Mouse (Mus musculus) olfactory bulb, adult 2 months (tissue): ENCODE results near the gene Nosip. TPM values are rescaled to one million over a fixed set of nuclear protein-coding genes. Genes with fewer than 3 reads are reported as not detected.

Source experiments
- H3K27ac ChIP-seq: fragments of 200-500 bp; 2 replicates; pipeline ENCODE4 v1.5.1; 2012; ENCODE audit warnings: low read depth, low read length; ENCODE audit not compliant: insufficient read depth
- H3K4me1 ChIP-seq: fragments of 200-500 bp; 2 replicates; pipeline ENCODE4 v1.6.1; 2012; ENCODE audit warnings: low read length; ENCODE audit not compliant: control insufficient read depth, insufficient read depth
- H3K4me3 ChIP-seq: fragments of 200-500 bp; 2 replicates; pipeline ENCODE4 v1.5.1; 2012; ENCODE audit warnings: mild to moderate bottlenecking, low read depth, low read length, moderate library complexity; ENCODE audit not compliant: insufficient read depth
- CTCF ChIP-seq: fragments of 200-500 bp; IDR thresholded peaks from 2 replicates; pipeline ENCODE4 v1.5.1; 2012; ENCODE audit warnings: low read depth, mild to moderate bottlenecking, low read length, moderate library complexity; ENCODE audit not compliant: insufficient read depth
- POLR2A ChIP-seq: fragments of 200-500 bp; IDR thresholded peaks from 2 replicates; pipeline ENCODE4 v1.6.1; 2012; ENCODE audit warnings: mild to moderate bottlenecking, low read depth, low read length, moderate library complexity; ENCODE audit not compliant: insufficient read depth
- WGBS: fragments of 180-500 bp; shearing (Covaris S2); methylation state at CpG from one replicate; pipeline ENCODE4 v1.1.7; 2018; 5-methylcytosine and 5-hydroxymethylcytosine counted together
- polyA plus RNA-seq: library from polyadenylated mRNA; stranded (reverse); fragments of >200 nt; gene quantifications from 2 replicates; pipeline ENCODE4 v1.2.4, GENCODE M21; 2012; ENCODE audit warnings: low replicate concordance; ENCODE audit not compliant: missing spikeins, insufficient read depth, insufficient read length

Gene Nosip
- polyA plus RNA-seq: not detected in 2 replicates

GRCm38 (mm10) chr7:45062239-45062835 is at the start of gene Nosip, which contains the start of gene Prrg2:
TSS of gene Nosip (plus strand) at chr7:45062429.
TSS of gene Prrg2 (minus strand) at chr7:45062677.
- peak within 1 kb of the TSS; percentile 100 for H3K4me3 ChIP-seq
- under 1% methylated on average over 31 of the region's 31 CpGs for WGBS
- H3K4me1 ChIP-seq: peaks cover 15% of the 10 kb centered on the region
- peak within 1 kb of the TSS; percentile 99 for H3K27ac ChIP-seq
- no peak for TF ChIP-seq CTCF
- peak; percentile 43; the same call in 1 of the 2 replicates for TF ChIP-seq POLR2A

GRCm38 (mm10) chr7:45012824-45013223 is 49.4 kb upstream of the Nosip start:
- no peak for TF ChIP-seq POLR2A
- no peak for TF ChIP-seq CTCF
- Histone ChIP-seq H3K4me3 (no peak overlapping the region), H3K4me1 (peaks cover 10% of the 10 kb centered on the region), H3K27ac (no peak overlapping the region)
- WGBS: 84% methylated on average over 4 of the region's 4 CpGs

GRCm38 (mm10) chr7:45013366-45014095 is 48.7 kb upstream of the Nosip start:
- 92% methylated on average over 16 of the region's 16 CpGs for WGBS
- H3K27ac ChIP-seq: no peak overlapping the region
- no peak overlapping the region for H3K4me3 ChIP-seq
- H3K4me1 ChIP-seq: peaks cover 10% of the 10 kb centered on the region
- TF ChIP-seq CTCF (no peak), POLR2A (no peak)

GRCm38 (mm10) chr7:45014096-45014451 is 48.2 kb upstream of the Nosip start:
- Histone ChIP-seq H3K4me1 (peaks cover 11% of the 10 kb centered on the region), H3K4me3 (no peak overlapping the region), H3K27ac (no peak overlapping the region)
- WGBS: 96% methylated on average over 3 of the region's 3 CpGs
- no peak for TF ChIP-seq POLR2A
- no peak for TF ChIP-seq CTCF

GRCm38 (mm10) chr7:45015344-45015956 is 46.8 kb upstream of the Nosip start:
- under 1% methylated on average over 20 of the region's 20 CpGs for WGBS
- Histone ChIP-seq H3K4me3 (peak overlapping the region; percentile 77), H3K27ac (0 out of 2 replicates have a peak overlapping the region, but pooled peaks have one; percentile 35), H3K4me1 (peaks cover 14% of the 10 kb centered on the region)
- no peak for TF ChIP-seq POLR2A
- no peak for TF ChIP-seq CTCF

GRCm38 (mm10) chr7:45015957-45016612 is 46.1 kb upstream of the Nosip start, which contains the start of gene Scaf1:
TSS of gene Scaf1 (minus strand) at chr7:45016363.
- TF ChIP-seq POLR2A (peak; percentile 25; the same call in 1 of the 2 replicates), CTCF (no peak)
- Histone ChIP-seq H3K4me1 (peaks cover 14% of the 10 kb centered on the region), H3K27ac (0 out of 2 replicates have a peak within 1 kb of the TSS, but pooled peaks have one; percentile 35), H3K4me3 (peak within 1 kb of the TSS; percentile 77)
- 1% methylated on average over 69 of the region's 69 CpGs for WGBS

GRCm38 (mm10) chr7:45016761-45017160 is 45.5 kb upstream of the Nosip start:
- Histone ChIP-seq H3K4me1 (peaks cover 14% of the 10 kb centered on the region), H3K27ac (no peak overlapping the region), H3K4me3 (peak overlapping the region; percentile 45)
- WGBS: 5% methylated on average over 4 of the region's 4 CpGs
- no peak for TF ChIP-seq CTCF
- no peak for TF ChIP-seq POLR2A

GRCm38 (mm10) chr7:45017242-45018061 is 44.8 kb upstream of the Nosip start, which contains the start of gene Rras:
TSS of gene Rras (plus strand) at chr7:45017961.
- peaks cover 12% of the 10 kb centered on the region for H3K4me1 ChIP-seq
- no peak for TF ChIP-seq POLR2A
- under 1% methylated on average over 36 of the region's 36 CpGs for WGBS
- no peak within 1 kb of the TSS for H3K27ac ChIP-seq
- H3K4me3 ChIP-seq: peak within 1 kb of the TSS; percentile 45
